Mouse (Mus musculus) megakaryocyte, embryonic 14.5 days (primary cell): ENCODE results near the gene Otud4. TPM values are rescaled to one million over a fixed set of nuclear protein-coding genes. Genes with fewer than 3 reads are reported as not detected.
A peak's percentile ranks its signal among the peaks of the same experiment; 100 is the strongest.
"Not testable (repeated sequence)": the region's sequence is repeated elsewhere in the genome, so short reads cannot be mapped to it uniquely, and the experiment has no call there.

Source experiments
- H3K27me3 ChIP-seq: replicated peaks from 2 replicates; pipeline ENCODE3; 2012; ENCODE audit warnings: inconsistent platforms
- H3K36me3 ChIP-seq: replicated peaks from 2 replicates; pipeline ENCODE3; 2012; ENCODE audit warnings: low read length, inconsistent platforms, mixed read lengths
- H3K4me1 ChIP-seq: 2 replicates; pipeline ENCODE4 v1.6.1; 2012; ENCODE audit warnings: inconsistent platforms
- H3K4me3 ChIP-seq: replicated peaks from 2 replicates; pipeline ENCODE3; 2012; ENCODE audit warnings: moderate library complexity, mild to moderate bottlenecking, inconsistent platforms
- H3K9me3 ChIP-seq: 2 replicates; pipeline ENCODE4 v1.6.1; 2012; ENCODE audit warnings: inconsistent platforms
- FLI1 ChIP-seq: IDR thresholded peaks from 2 replicates; pipeline ENCODE4 v1.6.1; 2012; ENCODE audit warnings: low read length, inconsistent platforms, mixed read lengths
- GATA1 ChIP-seq: IDR thresholded peaks from 3 replicates; pipeline ENCODE4 v1.6.1; 2012; ENCODE audit warnings: mixed read lengths, low read length, inconsistent platforms, borderline replicate concordance
- polyA plus RNA-seq: library from polyadenylated mRNA; stranded (reverse); fragments of >175 nt; gene quantifications from 2 replicates; pipeline ENCODE4 v1.2.3, GENCODE M21; 2012; ENCODE audit warnings: low replicate concordance; ENCODE audit not compliant: insufficient read depth

Otud4 gene
- polyA plus RNA-seq, 1 experiment = 0.46 TPM

DNA sequence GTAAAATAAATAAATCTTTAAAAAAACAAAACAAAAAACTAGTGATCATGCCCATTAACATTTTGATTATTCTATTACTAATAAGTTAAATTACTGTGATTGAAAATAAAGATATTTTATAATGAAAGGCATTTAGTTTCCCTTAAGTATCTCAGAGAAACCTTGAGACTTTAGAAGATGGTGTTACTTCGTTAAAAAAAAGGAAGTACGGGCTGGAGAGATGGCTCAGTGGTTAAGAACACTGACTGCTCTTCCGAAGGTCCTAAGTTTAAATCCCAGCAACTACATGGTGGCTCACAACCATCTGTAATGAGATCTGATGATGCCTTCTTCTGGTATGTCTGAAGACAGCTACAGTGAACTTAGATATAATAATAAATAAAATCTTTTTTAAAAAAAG is 2.2 kb upstream of the Otud4 start:
- no peaks in the 10 kb centered on the region for H3K27me3 ChIP-seq
- peaks cover 6% of the 10 kb centered on the region for H3K36me3 ChIP-seq
- peaks cover 25% of the 10 kb centered on the region for H3K4me1 ChIP-seq
- TF ChIP-seq FLI1 = no peak
- TF ChIP-seq GATA1 = no peak
- H3K4me3 ChIP-seq = no peak overlapping the region
- peaks cover 16% of the 10 kb centered on the region for H3K9me3 ChIP-seq

- peaks cover 31% of the 10 kb centered on the region for H3K4me1 ChIP-seq
- peaks cover 7% of the 10 kb centered on the region for H3K36me3 ChIP-seq
- TF ChIP-seq GATA1 (no peak), FLI1 (no peak)
- H3K4me3 ChIP-seq = peak overlapping the region; percentile 98
- H3K9me3 ChIP-seq = peaks cover 16% of the 10 kb centered on the region
- no peaks in the 10 kb centered on the region for H3K27me3 ChIP-seq
These were observed 1.3 kb upstream of the Otud4 start for GRCm38 (mm10) chr8:79638001-79638706.

DNA sequence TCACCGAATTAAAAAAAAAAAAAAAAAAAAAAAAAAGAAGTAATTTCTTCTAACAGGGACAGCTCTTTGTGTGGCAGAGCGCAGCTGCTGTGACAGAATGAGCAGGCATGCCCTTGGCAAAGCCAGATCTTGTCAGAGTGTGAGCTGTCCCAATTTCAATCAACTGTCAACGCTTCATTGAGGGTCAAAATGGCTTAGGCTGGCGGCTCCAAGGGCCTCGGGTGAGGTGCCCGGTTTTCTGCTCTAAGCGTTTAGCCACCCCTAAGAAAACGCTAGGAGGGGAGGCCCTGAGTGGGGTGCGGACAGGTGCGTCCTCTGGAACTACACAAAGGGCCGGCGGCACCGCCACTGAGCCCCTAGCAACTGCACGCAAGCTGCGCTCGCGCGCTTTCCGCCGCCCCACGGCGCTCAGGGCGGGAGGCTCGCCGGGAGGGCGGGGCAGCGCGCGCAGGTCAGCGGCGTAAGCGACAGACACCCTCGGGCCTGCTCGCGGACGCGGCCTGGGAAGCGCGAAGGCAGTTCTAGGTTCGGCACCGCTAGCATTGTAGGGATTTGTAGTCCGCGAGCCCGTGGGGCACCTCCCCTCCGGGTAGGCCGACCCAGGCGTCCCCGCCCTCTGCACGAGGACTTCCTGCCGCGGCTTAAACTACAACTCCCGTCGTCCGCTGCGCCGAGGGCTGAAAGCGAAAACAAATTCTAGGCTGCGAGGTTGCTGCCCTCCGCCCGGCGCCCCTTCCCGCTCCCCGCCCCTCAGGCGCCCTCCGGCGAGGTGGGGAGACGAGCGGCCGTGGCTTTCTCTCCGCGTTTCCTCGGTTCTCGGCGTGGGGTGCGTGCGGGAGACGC is 490 bp upstream of the Otud4 start:
- Histone ChIP-seq H3K27me3 (no peaks in the 10 kb centered on the region), H3K36me3 (peaks cover 14% of the 10 kb centered on the region), H3K4me3 (peak overlapping the region; percentile 98), H3K4me1 (peaks cover 37% of the 10 kb centered on the region), H3K9me3 (peaks cover 13% of the 10 kb centered on the region)
- TF ChIP-seq FLI1 (0 out of 2 replicates have a peak, but pooled peaks have one; percentile 28), GATA1 (no peak)

- no peaks in the 10 kb centered on the region for H3K27me3 ChIP-seq
- H3K4me1 ChIP-seq = peaks cover 48% of the 10 kb centered on the region
- TF ChIP-seq GATA1 (no peak), FLI1 (no peak)
- peaks cover 32% of the 10 kb centered on the region for H3K36me3 ChIP-seq
- H3K4me3 ChIP-seq = peak overlapping the region; percentile 98
- no peaks in the 10 kb centered on the region for H3K9me3 ChIP-seq
These were observed 1.7 kb downstream of the Otud4 start for GRCm38 (mm10) chr8:79641119-79641518.

GRCm38 (mm10) chr8:79649569-79649968 is 10.2 kb downstream of the Otud4 start:
- no peak overlapping the region for H3K4me3 ChIP-seq
- H3K27me3 ChIP-seq = no peaks in the 10 kb centered on the region
- no peaks in the 10 kb centered on the region for H3K9me3 ChIP-seq
- TF ChIP-seq GATA1 = no peak
- no peak for TF ChIP-seq FLI1
- peaks cover 30% of the 10 kb centered on the region; the same call in 1 of the 2 replicates for H3K4me1 ChIP-seq
- H3K36me3 ChIP-seq = peaks cover 88% of the 10 kb centered on the region

DNA sequence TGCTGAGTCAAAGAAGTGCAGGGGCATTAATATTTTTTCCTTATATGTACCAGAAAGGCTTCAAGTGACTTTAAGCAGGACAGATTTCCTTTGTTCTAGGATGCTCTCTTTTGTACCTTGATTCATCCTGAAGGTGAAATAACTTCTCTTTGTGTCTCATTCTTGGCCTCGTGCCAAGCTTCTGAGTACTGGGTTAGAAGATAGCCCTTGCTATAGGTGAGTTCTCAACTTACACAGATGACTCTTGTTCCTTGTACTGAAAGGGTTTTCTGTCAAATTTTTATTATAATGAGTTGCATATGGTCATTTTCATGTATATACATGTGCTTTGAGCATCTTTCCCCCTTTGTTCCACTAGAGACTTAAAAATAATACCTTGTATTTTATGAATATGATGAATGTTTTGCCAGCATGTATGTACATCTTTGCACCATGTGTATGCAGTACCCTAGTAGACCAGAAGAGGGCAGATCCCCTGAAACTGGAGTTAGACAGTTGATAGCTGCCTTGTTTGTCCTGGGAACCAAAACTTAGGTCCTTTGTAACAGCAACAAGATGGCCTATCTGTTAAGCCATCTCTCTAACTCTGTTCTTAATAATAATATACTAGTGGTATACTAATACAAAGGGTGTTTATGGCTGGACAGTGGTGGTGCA is 10.9 kb downstream of the Otud4 start:
- TF ChIP-seq GATA1 (no peak), FLI1 (no peak)
- Histone ChIP-seq H3K4me1 (peaks cover 27% of the 10 kb centered on the region; the same call in 1 of the 2 replicates), H3K27me3 (no peaks in the 10 kb centered on the region), H3K9me3 (no peaks in the 10 kb centered on the region), H3K4me3 (no peak overlapping the region), H3K36me3 (peaks cover 88% of the 10 kb centered on the region)

- H3K4me3 ChIP-seq = no peak overlapping the region
- H3K36me3 ChIP-seq = peaks cover 88% of the 10 kb centered on the region
- H3K27me3 ChIP-seq = no peaks in the 10 kb centered on the region
- TF ChIP-seq FLI1 (no peak), GATA1 (no peak)
- no peaks in the 10 kb centered on the region for H3K9me3 ChIP-seq
- H3K4me1 ChIP-seq = peaks cover 10% of the 10 kb centered on the region; the same call in 1 of the 2 replicates
These were observed 14.3 kb downstream of the Otud4 start for GRCm38 (mm10) chr8:79653736-79654135.

- not testable (repeated sequence) for H3K4me1 ChIP-seq, H3K9me3 ChIP-seq, H3K4me3 ChIP-seq, H3K27me3 ChIP-seq
- H3K36me3 ChIP-seq = peaks cover 94% of the 10 kb centered on the region
These were observed 19.3 kb downstream of the Otud4 start for GRCm38 (mm10) chr8:79658715-79659114.

- H3K27me3 ChIP-seq = no peaks in the 10 kb centered on the region
- H3K9me3 ChIP-seq = no peaks in the 10 kb centered on the region
- peaks cover 54% of the 10 kb centered on the region for H3K36me3 ChIP-seq
- H3K4me1 ChIP-seq = peaks cover 31% of the 10 kb centered on the region
- no peak for TF ChIP-seq FLI1
- TF ChIP-seq GATA1 = no peak
- H3K4me3 ChIP-seq = no peak overlapping the region
These were observed 37.0 kb downstream of the Otud4 start for GRCm38 (mm10) chr8:79676461-79676860.

- peaks cover 56% of the 10 kb centered on the region for H3K36me3 ChIP-seq
- H3K9me3 ChIP-seq = no peaks in the 10 kb centered on the region
- TF ChIP-seq GATA1 = no peak
- no peak for TF ChIP-seq FLI1
- H3K4me3 ChIP-seq = peak overlapping the region; percentile 82
- H3K27me3 ChIP-seq = no peaks in the 10 kb centered on the region
- peaks cover 46% of the 10 kb centered on the region for H3K4me1 ChIP-seq
These were observed 39.6 kb downstream of the Otud4 start for GRCm38 (mm10) chr8:79679005-79679404.

- Histone ChIP-seq H3K36me3 (peaks cover 56% of the 10 kb centered on the region), H3K4me1 (peaks cover 43% of the 10 kb centered on the region), H3K4me3 (peak overlapping the region; percentile 89)
- not testable (repeated sequence) for H3K27me3 ChIP-seq, H3K9me3 ChIP-seq
These were observed 40.7 kb downstream of the Otud4 start for GRCm38 (mm10) chr8:79680083-79680482.
